Mouse (Mus musculus) kidney, adult 2 months (tissue): Measurements from ENCODE around the gene Pten.

ENCODE experiments used
- CTCF ChIP-seq: fragments of 200-500 bp; conservative IDR thresholded peaks from 2 replicates; pipeline ENCODE4 v1.5.1; 2011; ENCODE audit warnings: low read depth, mild to moderate bottlenecking, control low read depth, low read length, moderate library complexity, mixed read lengths; ENCODE audit not compliant: insufficient read depth, insufficient read length
- POLR2A ChIP-seq: fragments of 200-500 bp; IDR thresholded peaks from one replicate; pipeline ENCODE4 v1.6.1; 2011; ENCODE audit warnings: low read depth, low read length, control low read depth

GRCm38 (mm10) chr19:32755104-32755791, 2.0 kb upstream of the Pten start:
- TF ChIP-seq CTCF: no peak
- no peak for TF ChIP-seq POLR2A
